Mouse (Mus musculus): Measurements from ENCODE around the gene Arvcf.

Gene Arvcf

DNA sequence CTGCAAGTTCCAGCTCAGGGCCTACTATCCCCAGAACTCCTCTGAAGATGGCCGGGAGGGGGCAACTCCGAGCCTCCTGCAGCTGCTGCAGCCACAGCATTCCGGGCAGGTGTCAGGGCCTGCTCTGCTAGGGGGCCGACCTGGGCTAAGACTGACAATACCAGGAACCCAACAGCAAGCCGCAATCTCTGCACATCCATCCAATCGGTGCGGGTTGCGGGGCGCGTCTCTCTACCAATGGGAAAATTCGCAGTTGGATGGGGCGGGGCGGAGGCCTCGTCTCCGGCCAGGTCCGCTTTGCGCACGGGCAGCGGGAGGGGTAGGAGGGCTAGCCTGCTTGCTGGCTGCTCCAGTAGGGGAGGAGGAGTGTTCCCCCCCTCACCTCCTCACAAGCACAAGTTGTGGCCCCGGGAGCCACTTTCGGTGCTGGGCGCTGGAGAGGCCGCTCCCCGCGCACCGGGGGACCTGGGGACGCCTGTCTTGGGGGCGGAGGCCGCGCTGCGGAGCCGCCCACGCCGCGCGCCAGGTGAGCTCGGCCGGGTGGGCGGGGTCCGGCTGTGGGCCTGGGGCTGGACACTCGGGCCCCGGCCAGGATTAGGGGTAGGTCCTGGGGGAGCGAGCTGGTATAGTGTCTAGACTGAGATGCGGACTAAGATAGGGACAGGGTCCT is at the start of gene Arvcf, which contains the start of gene Tango2:
Gene Arvcf (plus strand): TSS at position 252 of the 670 bp plus-strand sequence.
Gene Tango2 (minus strand): TSS at position 173 of the 670 bp plus-strand sequence.
- DNase-seq (ENCODE audit: low spot score): peak; percentile 92

DNA sequence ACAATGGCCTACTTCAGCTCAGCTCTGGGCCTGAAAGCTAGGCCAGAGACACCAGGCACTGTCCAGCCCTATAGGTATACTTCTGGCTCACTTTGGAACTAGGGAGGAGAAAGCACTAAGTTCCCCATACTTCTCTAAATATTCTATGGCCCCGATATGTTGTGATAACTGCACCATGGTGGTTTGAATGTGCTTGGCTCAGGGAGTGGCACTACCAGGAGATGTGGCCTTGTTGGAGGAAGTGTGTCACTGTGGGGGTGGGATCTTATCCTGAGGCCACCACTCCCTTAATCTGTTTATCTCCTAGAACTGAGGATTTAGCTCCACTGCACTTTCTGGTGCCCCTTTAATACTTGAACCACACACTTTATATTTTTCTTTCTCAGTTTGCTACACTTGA is 39.8 kb upstream of the Arvcf start:
- DNase-seq (ENCODE audit: low spot score): no peak

GRCm38 (mm10) chr16:18318992-18319391 is 29.0 kb upstream of the Arvcf start:
- no peak for DNase-seq (ENCODE audit: low spot score)

DNA sequence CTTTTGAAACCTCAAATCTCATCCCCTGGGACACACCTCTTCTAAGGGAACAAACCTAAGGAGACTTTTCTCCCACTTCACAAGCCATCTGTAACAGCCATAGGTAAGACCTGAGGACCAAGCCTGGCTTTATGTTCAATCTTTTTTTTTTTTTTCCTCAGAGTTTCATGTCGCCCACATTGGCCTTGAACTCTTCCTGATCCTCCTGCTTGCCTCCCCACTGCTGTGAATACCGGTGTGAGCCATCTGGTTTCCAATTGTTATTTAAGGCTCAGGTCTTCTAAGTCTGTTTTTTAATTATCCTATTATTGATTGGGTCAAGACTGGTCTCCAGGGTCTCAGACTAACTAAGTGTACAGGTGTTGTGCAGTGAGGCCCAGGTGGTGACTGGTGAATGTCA is 26.5 kb upstream of the Arvcf start:
- no peak for DNase-seq (ENCODE audit: low spot score)

- DNase-seq (ENCODE audit: low spot score): no peak
Observed at GRCm38 (mm10) chr16:18323460-18323859, 24.5 kb upstream of the Arvcf start.

DNA sequence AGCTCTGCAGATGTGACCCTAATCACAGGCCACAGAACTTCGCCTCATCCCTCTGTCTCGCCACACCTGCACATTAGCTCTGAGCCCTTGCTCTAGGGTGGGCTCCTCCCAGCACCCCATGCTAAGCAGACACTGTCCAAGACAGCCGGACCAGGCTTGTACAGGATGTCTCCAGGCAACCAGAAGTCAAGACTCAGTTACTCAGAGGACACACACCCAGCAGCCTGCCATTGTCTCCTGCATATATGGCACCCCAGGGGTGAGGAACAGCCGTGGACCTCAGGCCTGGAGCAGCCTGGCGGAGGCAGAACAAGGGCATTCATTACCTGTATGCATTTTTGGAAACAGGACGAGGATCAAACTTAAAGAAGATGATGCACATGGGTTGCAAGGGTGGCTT is 24.0 kb upstream of the Arvcf start:
- DNase-seq (ENCODE audit: low spot score): no peak

- DNase-seq (ENCODE audit: low spot score): no peak
Observed at GRCm38 (mm10) chr16:18325741-18326140, 22.2 kb upstream of the Arvcf start.

DNA sequence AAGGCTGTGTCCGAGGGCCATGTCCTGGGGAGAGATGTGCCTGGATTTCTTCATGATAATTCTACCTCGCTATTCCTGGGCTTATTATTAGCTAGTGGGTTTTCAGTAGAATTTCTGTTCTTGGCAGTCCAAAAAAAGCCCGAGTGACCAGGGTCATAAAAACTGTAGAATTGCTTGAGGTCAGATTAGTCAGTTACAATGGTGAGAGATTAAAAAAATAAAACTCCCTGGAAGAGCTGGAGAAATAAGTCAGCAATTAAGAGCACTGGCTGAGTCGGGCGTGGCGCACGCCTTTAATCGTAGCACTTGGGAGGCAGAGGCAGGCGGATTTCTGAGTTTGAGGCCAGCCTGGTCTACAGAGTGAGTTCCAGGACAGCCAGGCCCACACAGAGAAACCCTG is 20.0 kb upstream of the Arvcf start:
- no peak for DNase-seq (ENCODE audit: low spot score)

GRCm38 (mm10) chr16:18328524-18328923 is 19.5 kb upstream of the Arvcf start:
- DNase-seq (ENCODE audit: low spot score): no peak

- no peak for DNase-seq (ENCODE audit: low spot score)
Observed at GRCm38 (mm10) chr16:18333976-18334375, 14.0 kb upstream of the Arvcf start.

- no peak for DNase-seq (ENCODE audit: low spot score)
Observed at GRCm38 (mm10) chr16:18335981-18336380, 12.0 kb upstream of the Arvcf start.

- DNase-seq (ENCODE audit: low spot score): no peak
Observed at GRCm38 (mm10) chr16:18337261-18337660, 10.7 kb upstream of the Arvcf start.

GRCm38 (mm10) chr16:18339866-18340265 is 8.1 kb upstream of the Arvcf start:
- no peak for DNase-seq (ENCODE audit: low spot score)

GRCm38 (mm10) chr16:18341605-18342004 is 6.4 kb upstream of the Arvcf start:
- no peak for DNase-seq (ENCODE audit: low spot score)

DNA sequence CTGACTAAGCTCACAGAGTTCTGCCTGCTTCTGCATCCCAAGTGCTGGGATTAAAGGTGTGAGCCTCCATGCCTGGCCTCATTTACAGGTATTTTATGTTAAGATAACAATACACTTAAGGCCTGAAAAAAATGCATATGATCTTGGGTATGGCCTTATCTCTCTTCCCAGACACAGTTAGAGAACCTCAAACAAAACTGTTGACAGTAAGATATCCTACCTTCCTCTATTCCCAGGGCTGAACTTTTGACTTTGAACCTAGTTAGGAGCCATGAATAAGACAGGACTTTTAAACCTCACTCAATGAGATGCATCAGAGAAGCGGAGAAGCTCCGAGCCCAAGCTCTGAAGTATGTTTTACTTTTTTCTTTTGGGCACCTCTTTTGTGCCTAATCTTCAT is 5.9 kb upstream of the Arvcf start:
- no peak for DNase-seq (ENCODE audit: low spot score)

DNA sequence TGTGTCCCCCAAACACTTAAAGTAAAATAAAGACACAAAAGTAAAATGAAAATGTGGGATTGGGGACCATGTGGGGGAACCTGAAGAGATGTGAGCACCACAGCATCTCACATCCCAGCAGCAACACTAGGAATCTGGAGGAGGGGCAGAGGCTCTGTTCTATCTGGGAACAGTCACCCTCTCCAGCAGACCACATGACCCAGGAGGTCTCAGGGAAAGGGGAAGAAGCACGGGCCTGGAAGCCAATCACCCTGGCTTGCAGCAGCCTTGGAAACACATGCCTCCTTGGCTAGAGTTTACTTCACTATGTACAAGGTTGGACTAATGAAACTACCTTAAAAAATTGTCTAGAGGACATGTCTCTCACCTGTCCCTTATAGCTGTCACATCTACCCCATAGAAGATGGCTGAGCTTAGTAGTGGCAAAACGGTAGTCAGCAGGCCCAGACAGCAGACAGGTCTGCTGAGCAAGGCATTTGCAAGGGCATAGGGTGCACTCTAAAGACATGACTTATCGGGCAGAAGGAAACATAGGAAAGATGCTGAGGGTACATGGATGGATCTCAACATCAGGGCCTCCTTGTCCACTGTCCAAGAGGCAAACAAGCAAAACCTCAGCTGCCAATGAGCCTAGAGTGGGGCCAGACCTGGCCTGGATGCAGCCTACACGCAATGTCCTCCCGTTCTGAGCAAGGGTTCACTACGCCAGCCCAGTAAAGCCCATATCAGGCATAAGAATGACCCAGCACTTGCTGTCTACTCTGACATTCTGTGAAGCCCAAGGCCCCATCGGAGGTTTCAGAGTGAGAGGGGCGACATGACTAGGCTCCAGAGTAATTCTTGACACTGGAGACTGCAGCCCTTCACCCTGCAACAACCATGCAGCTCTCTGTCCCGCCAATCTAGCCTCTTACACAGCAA is 5.1 kb upstream of the Arvcf start:
- DNase-seq (ENCODE audit: low spot score): no peak

DNA sequence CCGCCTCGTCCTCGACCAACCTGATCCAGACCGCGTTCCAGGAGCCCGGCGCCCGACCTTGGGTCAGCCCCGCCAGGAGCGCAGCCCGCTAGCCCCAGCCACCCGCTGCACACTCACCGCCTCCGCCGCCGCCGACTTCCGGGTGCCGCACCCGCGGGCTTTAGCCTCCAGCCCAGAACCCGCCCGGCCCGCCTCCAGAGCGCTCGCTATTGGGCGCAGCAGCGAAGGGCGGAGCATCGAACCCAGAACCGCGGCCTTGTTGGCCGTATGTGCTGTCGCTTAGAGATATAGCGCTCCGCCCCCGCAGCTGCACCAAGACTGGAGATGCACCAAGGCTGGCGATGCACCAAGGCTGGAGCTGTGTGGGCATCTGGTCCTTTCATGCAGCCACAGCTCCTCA is 4.2 kb upstream of the Arvcf start:
- peak; percentile 95 for DNase-seq (ENCODE audit: low spot score)

GRCm38 (mm10) chr16:18345243-18345642 is 2.7 kb upstream of the Arvcf start:
- peak; percentile 67 for DNase-seq (ENCODE audit: low spot score)

DNA sequence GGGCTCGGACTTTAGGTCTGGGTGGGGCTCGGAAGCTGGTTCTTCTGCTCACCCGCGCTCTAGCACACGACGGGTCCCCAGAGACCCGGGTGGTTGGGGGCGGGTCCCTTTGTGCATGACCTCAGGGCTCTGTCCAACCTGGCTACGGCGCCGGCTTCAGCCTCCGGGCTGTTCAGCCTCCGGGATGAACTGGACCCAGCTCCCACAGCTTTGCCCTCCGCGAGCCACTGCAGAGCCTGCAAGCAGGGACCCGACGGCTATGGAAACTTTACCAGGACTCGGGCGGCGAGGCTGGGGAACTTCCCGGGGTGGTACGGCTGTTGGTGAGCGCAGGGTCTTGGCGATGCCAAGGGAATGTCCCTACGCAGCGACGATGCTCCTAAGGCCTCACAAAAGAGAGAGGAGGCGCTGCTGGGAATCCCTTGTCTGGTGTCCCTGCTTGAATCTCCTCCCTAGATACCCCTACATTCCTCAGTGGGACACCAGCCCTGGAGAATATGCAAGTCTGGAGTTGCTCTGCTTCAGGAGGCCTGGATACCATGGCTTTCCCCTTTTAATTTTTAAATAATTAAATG is 706 bp downstream of the Arvcf start:
- no peak for DNase-seq (ENCODE audit: low spot score)

- DNase-seq (ENCODE audit: low spot score): no peak
Observed at GRCm38 (mm10) chr16:18349761-18350325, 1.9 kb downstream of the Arvcf start.

DNA sequence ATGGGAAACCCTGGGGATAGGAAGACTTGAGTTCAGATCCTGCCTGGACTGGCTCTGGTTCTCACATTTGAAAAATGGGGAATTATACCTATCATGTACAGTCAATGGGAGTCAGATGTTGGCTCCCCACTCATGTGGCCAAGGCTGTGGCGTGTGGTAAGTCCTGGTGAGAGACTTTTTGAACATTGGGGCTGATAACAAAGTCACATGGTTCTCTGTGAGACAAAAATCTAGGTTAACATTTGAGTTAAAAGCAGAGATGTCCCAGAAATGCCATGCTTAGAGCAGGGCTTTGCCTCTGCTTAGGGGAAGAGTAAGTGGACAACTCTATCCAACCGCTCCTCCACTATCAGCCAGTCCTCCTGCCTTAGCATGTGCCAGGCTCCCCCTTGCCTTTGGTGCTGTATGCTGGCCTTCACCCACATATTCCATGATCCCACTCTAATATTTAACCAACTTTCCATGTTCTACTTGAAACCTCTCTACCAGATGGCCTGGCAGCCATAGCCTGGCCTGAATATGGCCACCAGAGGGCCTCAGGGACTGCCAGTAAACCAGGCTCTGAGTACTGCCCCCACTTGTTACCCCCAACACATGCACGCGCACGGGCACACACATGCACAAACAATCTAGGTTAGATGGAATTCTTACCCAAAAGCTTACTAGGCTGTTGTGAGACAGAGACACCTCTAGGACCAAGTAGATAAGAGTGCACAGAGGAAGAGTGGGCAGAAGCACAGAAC is 3.5 kb downstream of the Arvcf start:
- no peak for DNase-seq (ENCODE audit: low spot score)

DNA sequence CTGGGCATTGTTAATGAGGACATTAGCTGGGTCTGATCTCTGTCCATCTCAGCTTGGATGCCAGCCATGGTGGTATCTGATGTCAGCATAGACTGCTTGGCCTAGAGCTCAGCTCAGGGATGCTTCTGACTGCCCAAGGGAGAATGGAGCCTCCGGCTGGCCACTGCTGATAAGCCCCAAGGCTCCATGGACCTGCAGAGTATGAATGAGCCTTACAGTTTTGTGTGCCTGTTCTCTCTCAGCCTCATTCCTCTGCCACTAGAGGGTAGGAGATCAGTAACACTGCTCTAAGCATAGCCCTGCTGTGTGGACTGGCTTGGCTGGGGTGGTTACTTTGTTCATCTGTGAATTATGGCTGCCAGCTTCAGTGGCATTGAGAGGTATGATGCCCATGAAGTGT is 5.1 kb downstream of the Arvcf start:
- DNase-seq (ENCODE audit: low spot score): no peak
